Mouse (Mus musculus) embryonic stem cell, embryonic (primary cell): ENCODE data around the gene Mlc1.

Experiments used
- CTCF ChIA-PET, 4 experiments: fragments of 300-600 bp in 2 of 4; fragments of 350-600 bp in 2 of 4; sonication (Branson Sonifier 250); formaldehyde crosslinking; loops; one replicate each; lab custom pipeline; 2022; ENCODE audit warnings: inconsistent platforms in 2 of 4; lab: Charles Lee
- POLR2A ChIA-PET, 4 experiments: fragments of 300-600 bp in 2 of 4; fragments of 350-600 bp in 2 of 4; sonication (Branson Sonifier 250); formaldehyde crosslinking; loops; one replicate each; lab custom pipeline; 2022; ENCODE audit warnings: antibody characterized with exemption in 4 of 4, inconsistent platforms in 1 of 4; lab: Charles Lee

The Mlc1 gene

GRCm38 (mm10) chr15:88954368-88955072 is 24.3 kb downstream of the Mlc1 start, which contains the start of gene Ttll8:
Gene Ttll8, minus strand, starts transcription at chr15:88954418.
- POLR2A ChIA-PET, result interaction anchor here in 2 of 4 experiments (0.6 to 1.2 kb wide), 2 partner anchors 106 to 231 kb away, joined by 3 read pairs; no protein-coding TSS in a partner anchor

GRCm38 (mm10) chr15:88951246-88951645 is 27.6 kb downstream of the Mlc1 start:
- ChIA-PET POLR2A (interaction anchor here in 1 of 4 experiments (1.2 kb wide), 1 partner anchor 89 kb away, joined by 5 read pairs; the partner anchor contains the start of gene Pim3), CTCF (no interaction called here)

More at GRCm38 (mm10) chr15:88954368-88955072, 24.3 kb downstream of the Mlc1 start, which contains the start of gene Ttll8:
- CTCF ChIA-PET, result interaction anchor here in 1 of 4 experiments (0.7 kb wide), 1 partner anchor 98 kb away, joined by 4 read pairs; no protein-coding TSS in a partner anchor

- ChIA-PET POLR2A (interaction anchor here in 1 of 4 experiments (0.9 kb wide), 1 partner anchor 79 kb away, joined by 4 read pairs; no protein-coding TSS in a partner anchor), CTCF (interaction anchor here in 3 of 4 experiments (0.6 to 1.1 kb wide), 3 partner anchors 25 to 119 kb away, joined by 3 read pairs; no protein-coding TSS in a partner anchor)
Observed at GRCm38 (mm10) chr15:88946851-88947250, 32.0 kb downstream of the Mlc1 start.

GRCm38 (mm10) chr15:88943896-88944551 is 34.8 kb downstream of the Mlc1 start:
- ChIA-PET CTCF (interaction anchor here in 1 of 4 experiments (0.7 kb wide), 1 partner anchor 325 kb away, joined by 3 read pairs; no protein-coding TSS in a partner anchor), POLR2A (interaction anchor here in 1 of 4 experiments (0.6 kb wide), 2 partner anchors 123 to 428 kb away, joined by 3 to 4 read pairs; no protein-coding TSS in a partner anchor)

GRCm38 (mm10) chr15:88942783-88943182 is 36.0 kb downstream of the Mlc1 start:
- POLR2A ChIA-PET, result no interaction called here
- CTCF ChIA-PET, result no interaction called here

- CTCF ChIA-PET, result interaction anchor here in 1 of 4 experiments (1.6 kb wide), 1 partner anchor 16 kb away, joined by 5 read pairs; no protein-coding TSS in a partner anchor
- POLR2A ChIA-PET, result interaction anchor here in 2 of 4 experiments (0.8 to 2.2 kb wide), 3 partner anchors 34 to 229 kb away, joined by 3 to 6 read pairs (median 3); no protein-coding TSS in a partner anchor
Observed at GRCm38 (mm10) chr15:88937291-88937650, 41.5 kb downstream of the Mlc1 start.

GRCm38 (mm10) chr15:88936619-88937290 is 42.1 kb downstream of the Mlc1 start:
- POLR2A ChIA-PET, result interaction anchor here in 2 of 4 experiments (0.8 to 2.2 kb wide), 3 partner anchors 33 to 228 kb away, joined by 3 to 6 read pairs (median 3); no protein-coding TSS in a partner anchor

GRCm38 (mm10) chr15:88934141-88934540 is 44.7 kb downstream of the Mlc1 start:
- ChIA-PET CTCF (interaction anchor here in 1 of 4 experiments (2.0 kb wide), 1 partner anchor 12 kb away, joined by 7 read pairs; no protein-coding TSS in a partner anchor), POLR2A (interaction anchor here in 2 of 4 experiments (0.6 to 2.1 kb wide), 2 partner anchors 28 to 144 kb away, joined by 4 to 6 read pairs; no protein-coding TSS in a partner anchor)

More at GRCm38 (mm10) chr15:88936619-88937290, 42.1 kb downstream of the Mlc1 start:
- CTCF ChIA-PET, result interaction anchor here in 1 of 4 experiments (1.6 kb wide), 1 partner anchor 15 kb away, joined by 5 read pairs; no protein-coding TSS in a partner anchor

GRCm38 (mm10) chr15:88932667-88933066 is 46.1 kb downstream of the Mlc1 start:
- POLR2A ChIA-PET, result interaction anchor here in 2 of 4 experiments (0.5 to 2.1 kb wide), 3 partner anchors 27 to 46 kb away, joined by 3 to 6 read pairs (median 3); no protein-coding TSS in a partner anchor
- CTCF ChIA-PET, result interaction anchor here in 2 of 4 experiments (1.1 to 2.0 kb wide), 2 partner anchors 11 kb away, joined by 3 to 7 read pairs; no protein-coding TSS in a partner anchor

GRCm38 (mm10) chr15:88921992-88922310 is 56.9 kb downstream of the Mlc1 start:
- ChIA-PET POLR2A (interaction anchor here (0.5 to 5.0 kb wide), 32 partner anchors 16 to 255 kb away, joined by 3 to 83 read pairs (median 5); partner anchors contain the start of genes Pim3 (in 3 of the 4), Alg12 (in 1 of the 4) and Creld2 (in 1 of the 4)), CTCF (interaction anchor here (0.5 to 3.0 kb wide), 65 partner anchors 8 to 393 kb away, joined by 3 to 35 read pairs (median 3); partner anchors contain the start of genes Alg12 (in 1 of the 4), Creld2 (in 1 of the 4), Hdac10 (in 1 of the 4) and Panx2 (in 1 of the 4))

- POLR2A ChIA-PET, result interaction anchor here (0.5 to 5.0 kb wide), 38 partner anchors 15 to 387 kb away, joined by 3 to 83 read pairs (median 5); partner anchors contain the start of genes Pim3 (in 3 of the 4), Alg12 (in 1 of the 4) and Creld2 (in 1 of the 4)
- CTCF ChIA-PET, result interaction anchor here (0.5 to 3.0 kb wide), 73 partner anchors 8 to 555 kb away, joined by 3 to 35 read pairs (median 3); partner anchors contain the start of genes Alg12 (in 1 of the 4), Creld2 (in 1 of the 4), Hdac10 (in 1 of the 4) and Panx2 (in 1 of the 4)
Observed at GRCm38 (mm10) chr15:88921131-88921991, 57.4 kb downstream of the Mlc1 start.

GRCm38 (mm10) chr15:88920065-88920464 is 58.7 kb downstream of the Mlc1 start:
- ChIA-PET CTCF (interaction anchor here in 2 of 4 experiments (0.7 to 3.0 kb wide), 4 partner anchors 44 to 93 kb away, joined by 3 to 30 read pairs (median 4); no protein-coding TSS in a partner anchor), POLR2A (interaction anchor here (0.6 to 5.0 kb wide), 17 partner anchors 8 to 92 kb away, joined by 3 to 83 read pairs (median 7); no protein-coding TSS in a partner anchor)

GRCm38 (mm10) chr15:88919328-88919727 is 59.5 kb downstream of the Mlc1 start:
- ChIA-PET POLR2A (interaction anchor here in 3 of 4 experiments (0.6 to 5.0 kb wide), 17 partner anchors 13 to 211 kb away, joined by 3 to 83 read pairs (median 5); no protein-coding TSS in a partner anchor), CTCF (interaction anchor here (0.7 to 2.1 kb wide), 8 partner anchors 11 to 92 kb away, joined by 3 to 6 read pairs (median 4); no protein-coding TSS in a partner anchor)

GRCm38 (mm10) chr15:88917126-88917525 is 61.7 kb downstream of the Mlc1 start:
- ChIA-PET CTCF (interaction anchor here in 2 of 4 experiments (1.0 to 2.8 kb wide), 5 partner anchors 11 to 88 kb away, joined by 3 to 9 read pairs (median 4); no protein-coding TSS in a partner anchor), POLR2A (interaction anchor here (0.6 to 5.5 kb wide), 25 partner anchors 9 to 208 kb away, joined by 3 to 99 read pairs (median 6); partner anchors contain the start of gene Pim3 (in 2 of the 4))

- ChIA-PET POLR2A (interaction anchor here (0.9 to 5.5 kb wide), 28 partner anchors 10 to 208 kb away, joined by 3 to 99 read pairs (median 6); partner anchors contain the start of gene Pim3 (in 2 of the 4)), CTCF (interaction anchor here in 3 of 4 experiments (0.5 to 2.8 kb wide), 10 partner anchors 10 to 399 kb away, joined by 3 to 11 read pairs (median 5); partner anchors contain the start of genes Hdac10 (in 1 of the 3) and Sbf1 (in 1 of the 3))
Observed at GRCm38 (mm10) chr15:88916366-88916765, 62.4 kb downstream of the Mlc1 start.
